Mouse (Mus musculus): ENCODE data around the gene Hbq1a.
"Not testable (repeated sequence)": the region's sequence is repeated elsewhere in the genome, so short reads cannot be mapped to it uniquely, and the experiment has no call there.

Hbq1a gene

GRCm38 (mm10) chr11:32299865-32300264 lies at the start of gene Hbq1a:
Gene Hbq1a (plus strand): TSS chr11:32300069.
- peak; percentile 76 to 83 for DNase-seq

DNA sequence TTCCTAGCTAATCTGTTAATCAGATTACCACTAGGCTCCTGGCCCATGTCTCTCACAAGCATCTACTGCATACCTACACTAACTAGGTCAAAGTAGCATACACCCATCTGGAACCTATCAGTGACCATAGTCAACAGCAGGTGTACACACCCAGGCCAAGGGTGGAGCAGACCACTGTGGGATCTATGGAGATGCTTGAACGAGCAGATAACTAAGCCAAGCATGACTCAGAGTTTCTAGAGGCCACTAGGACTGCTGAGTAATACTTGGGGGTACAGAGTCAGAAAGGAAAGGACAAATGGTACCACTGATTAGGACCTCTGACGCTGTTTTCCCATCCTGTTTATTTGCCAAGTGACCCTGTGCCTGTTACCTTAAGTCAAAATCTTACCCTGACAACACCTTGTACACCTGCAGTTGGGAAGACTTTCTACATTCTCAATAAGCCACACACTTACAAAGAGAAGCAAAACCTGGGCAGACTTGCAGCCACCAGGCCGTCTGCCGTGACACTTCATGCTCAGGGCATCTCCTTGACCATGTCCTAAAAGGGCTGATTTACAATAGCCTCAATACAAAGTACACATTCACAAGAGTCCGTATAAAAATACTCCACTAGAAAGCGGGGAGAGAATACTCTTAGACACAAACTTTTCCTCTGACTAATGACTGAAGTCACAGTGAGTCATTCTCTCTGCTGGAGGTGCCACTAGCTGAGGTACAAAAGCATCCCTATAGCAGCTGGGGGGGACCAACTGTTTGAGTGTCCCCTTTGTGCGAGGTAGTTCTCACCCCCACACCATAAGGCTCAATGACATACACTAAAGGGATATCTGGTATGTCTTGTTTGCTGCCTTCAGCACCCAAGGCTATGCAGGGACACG lies 48.7 kb upstream of the Hbq1a start:
- DNase-seq = no peak

GRCm38 (mm10) chr11:32253121-32253520 lies 46.7 kb upstream of the Hbq1a start:
- DNase-seq = peak; percentile 14 to 49

DNA sequence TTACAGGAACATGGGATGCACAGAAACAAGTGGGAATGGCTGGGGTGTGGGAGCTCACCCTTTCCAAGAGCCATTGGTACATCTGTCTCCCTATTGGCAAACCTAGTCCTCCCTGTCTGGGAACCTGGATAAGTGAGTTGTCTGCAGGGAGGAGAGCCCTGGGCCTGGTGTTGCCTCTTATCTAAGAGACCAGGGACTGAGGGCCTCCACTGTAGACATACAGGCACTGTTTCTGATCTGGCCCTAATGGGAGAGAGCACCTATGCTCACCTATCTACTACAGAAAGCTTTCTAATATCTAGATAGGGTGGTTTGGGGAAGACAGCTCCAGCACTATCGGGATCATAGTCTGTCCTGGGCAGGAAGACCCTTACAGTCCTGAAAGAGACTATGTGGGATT lies 43.7 kb upstream of the Hbq1a start:
- DNase-seq = no peak

DNA sequence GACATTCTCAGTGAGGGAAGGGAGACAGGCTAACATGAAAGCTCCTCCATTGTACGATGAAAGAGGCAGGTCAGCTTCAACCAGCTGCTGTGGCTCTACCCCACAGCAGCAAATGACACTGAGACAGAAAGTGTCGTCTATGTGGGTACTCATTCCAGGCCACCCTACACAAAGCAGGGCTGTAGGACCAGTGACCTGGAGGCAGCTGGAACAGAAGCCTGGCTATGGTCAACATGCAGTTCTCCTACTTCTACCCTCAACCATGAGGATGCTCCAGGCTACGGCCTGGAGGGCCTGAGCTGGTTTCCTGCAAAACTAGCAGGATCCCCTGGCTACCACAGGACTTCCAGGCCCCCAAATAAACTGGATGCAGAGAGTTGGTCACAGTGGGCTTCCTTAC lies 43.3 kb upstream of the Hbq1a start:
- DNase-seq = no peak

DNA sequence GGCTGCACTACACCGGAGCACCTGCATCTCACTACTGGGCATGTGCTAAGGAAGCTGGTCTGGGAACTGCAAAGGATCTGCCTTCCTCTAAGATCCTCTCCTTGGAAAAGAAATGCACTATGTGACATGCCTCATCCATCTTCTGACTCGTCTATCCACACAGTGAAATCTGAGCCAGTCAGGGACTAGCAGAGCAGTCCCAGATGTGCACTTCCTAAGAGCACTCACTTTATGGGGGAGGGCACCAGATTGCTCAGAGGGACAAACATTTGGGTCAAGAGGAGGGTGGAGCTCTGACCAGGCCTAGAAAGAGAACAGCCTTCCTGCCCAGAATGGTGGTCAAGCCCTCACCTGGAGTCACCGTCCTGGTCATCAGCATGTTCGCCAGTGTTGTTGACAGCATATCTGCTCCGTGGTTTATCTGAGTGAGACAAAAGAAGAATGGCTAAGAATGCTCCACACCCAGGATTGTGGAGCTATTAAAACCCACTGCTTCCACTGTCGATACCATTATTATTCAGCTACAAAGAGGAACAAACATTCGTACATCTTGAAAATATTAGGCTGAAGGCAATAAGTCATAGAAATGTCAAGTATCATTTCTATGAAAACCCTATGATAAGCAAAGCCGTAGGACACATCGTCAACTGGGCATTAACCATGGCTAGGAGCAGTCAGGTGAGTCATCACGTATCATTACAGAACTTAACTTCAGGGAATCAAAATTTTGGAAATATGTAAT lies 37.0 kb upstream of the Hbq1a start:
- DNase-seq = no peak

DNA sequence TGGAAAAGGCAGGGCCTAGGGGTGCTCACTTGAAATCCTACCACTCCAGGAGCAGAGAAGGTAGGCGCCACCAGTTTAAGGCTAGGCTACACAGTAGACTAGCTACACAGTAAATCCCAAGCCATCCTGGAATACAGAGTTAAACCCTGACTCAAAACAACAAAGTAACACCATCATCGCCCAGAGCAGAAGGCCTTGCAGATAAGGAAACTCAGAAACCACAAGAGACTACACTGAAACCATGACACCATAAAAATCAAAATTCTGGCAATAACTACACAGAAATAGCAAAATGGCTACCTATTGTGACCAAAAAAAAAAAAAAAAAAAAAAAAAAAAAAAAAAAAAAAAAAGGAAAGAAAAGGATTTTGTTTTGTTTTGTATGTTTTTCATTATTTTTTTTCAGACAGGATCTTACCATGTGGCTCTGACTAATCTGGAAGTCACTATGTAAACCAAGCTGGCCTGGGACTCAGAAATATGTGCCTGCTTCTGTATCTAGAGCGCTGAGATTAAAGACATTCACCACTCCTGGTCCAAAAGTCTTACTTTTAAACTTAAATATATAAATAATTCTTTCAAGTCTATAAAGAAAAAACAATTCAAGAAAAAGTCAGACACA lies 34.6 kb upstream of the Hbq1a start:
- no peak for DNase-seq

DNA sequence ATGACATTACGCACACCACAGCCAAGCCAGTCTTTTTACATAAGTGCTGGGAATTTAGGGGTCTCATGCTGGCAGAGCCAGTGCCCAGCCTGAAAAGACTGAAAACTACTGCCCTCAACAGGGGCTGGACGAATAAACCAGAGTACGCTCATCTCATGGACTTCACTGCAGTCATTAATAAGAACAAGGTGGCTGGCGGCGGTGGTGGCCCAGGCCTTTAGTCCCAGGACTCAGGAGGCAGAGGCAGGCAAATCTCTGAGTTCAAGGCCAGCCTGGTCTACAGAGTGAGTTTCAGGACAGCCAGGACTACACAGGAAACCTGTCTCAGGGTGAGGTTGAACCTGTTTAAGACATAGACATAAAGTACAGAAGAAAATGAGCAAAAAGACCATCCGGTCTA lies 33.7 kb upstream of the Hbq1a start:
- DNase-seq = no peak

DNA sequence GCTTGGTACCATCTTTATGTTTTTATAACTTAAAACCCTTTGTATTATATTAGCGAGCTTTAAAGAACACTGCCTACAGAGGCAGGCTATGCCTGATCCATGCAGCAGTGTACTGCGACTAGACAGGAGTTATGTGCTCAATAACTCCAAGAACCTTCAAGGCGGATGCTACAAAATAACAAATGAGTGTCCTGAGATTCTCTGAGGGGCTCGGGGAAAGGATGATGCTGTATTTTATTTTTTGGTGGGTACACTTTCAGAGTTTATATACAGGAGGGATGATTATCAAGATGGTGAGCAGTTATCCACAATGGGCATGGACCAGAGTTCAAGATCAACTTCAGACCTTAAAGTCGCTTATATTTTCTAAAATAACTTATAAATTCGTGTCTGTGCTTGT lies 33.1 kb upstream of the Hbq1a start:
- no peak for DNase-seq

DNA sequence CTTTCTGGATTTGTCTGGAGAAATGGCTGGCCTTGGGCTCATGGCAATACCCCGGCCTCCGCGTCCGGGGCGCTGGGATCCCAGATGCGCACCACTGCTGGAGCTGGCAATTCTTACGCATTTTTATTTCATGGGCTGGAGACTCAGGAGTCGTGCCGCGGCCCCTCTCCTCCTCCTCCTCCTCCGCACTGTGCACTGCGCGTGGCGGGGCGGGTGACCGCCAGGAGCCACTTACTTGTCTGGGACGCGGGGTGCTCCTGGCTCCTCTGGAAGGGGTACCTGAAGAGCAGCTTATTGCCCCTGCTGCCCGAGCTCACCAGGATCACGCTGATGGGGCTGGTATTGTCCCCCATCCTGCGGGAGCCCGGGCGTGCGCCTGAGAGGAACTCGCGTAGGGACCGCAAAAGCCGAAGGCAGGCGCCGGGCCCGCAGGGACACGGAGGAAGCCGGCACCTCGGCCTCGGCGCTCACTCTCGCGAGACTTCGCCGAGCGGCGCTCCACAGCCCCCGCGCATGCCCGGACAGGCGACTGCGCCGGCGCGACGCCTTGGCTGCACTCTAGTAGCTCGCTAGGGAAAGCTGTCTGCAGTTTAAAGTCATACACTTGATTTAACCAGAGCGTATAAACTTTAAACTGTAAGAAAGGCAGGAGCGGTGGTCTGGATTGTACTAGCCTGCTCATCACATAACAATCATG lies 32.5 kb upstream of the Hbq1a start, which contains the start of gene Nprl3:
Nprl3 (minus strand) TSS at position 520 of the 697 bp plus-strand sequence.
- peak; percentile 97 to 99 for DNase-seq

- DNase-seq = peak in 1 of 2 experiments; percentile 22
These were observed 31.9 kb upstream of the Hbq1a start for GRCm38 (mm10) chr11:32267964-32268363.

DNA sequence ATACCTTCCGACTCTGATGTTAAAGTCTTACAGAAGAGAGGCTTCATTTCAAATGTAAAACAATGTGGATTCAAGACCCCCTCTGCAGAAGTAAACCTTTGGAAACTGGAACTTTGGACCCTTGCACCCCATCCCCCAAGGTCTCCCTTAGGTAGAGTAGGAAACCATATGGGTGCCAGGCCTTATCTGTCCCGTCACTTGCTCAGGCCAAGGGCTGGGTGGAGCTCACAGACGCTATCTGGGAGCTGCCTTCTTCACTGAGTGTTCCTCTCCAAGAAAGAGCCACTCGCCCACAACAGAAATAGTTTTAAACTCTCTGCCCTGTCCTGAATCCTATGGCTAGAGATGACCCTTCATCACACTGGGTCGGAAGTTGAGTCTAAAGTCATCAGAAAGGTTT lies 30.9 kb upstream of the Hbq1a start:
- no peak for DNase-seq

GRCm38 (mm10) chr11:32271178-32271577 lies 28.7 kb upstream of the Hbq1a start:
- DNase-seq = no peak

GRCm38 (mm10) chr11:32276347-32276746 lies 23.5 kb upstream of the Hbq1a start, which contains the start of gene Hba-x:
Gene Hba-x (plus strand): TSS chr11:32276400.
- no peak for DNase-seq

- no peak for DNase-seq
These were observed 22.0 kb upstream of the Hbq1a start for GRCm38 (mm10) chr11:32277736-32278457.

DNA sequence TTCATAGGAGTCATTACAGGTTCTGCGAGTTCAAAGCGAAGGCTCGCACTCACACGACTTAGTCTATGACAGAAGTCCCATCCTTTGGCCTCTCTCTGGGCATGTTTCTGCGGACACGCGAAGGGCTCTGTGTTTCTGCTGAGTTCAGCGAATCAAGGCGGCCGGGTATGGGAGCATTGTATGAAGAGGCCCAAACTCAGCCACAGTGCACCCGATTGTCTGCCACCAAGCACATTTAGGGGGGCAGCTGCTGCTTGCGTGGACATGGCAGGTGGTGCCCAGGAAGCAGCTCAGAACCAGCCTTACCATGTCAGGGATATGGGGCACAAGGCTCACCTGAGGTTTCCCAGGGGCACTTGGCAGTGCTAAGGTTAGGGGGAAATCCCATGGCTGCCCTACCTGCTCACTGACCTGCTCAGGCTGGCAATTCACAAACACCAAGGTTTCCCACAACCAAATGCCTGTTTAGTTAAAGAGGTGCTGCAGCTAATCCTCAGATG lies 21.4 kb upstream of the Hbq1a start:
- no peak for DNase-seq

- DNase-seq = no peak
These were observed 19.2 kb upstream of the Hbq1a start for GRCm38 (mm10) chr11:32280646-32281045.

GRCm38 (mm10) chr11:32281416-32282144 lies 18.3 kb upstream of the Hbq1a start:
- DNase-seq = no peak

DNA sequence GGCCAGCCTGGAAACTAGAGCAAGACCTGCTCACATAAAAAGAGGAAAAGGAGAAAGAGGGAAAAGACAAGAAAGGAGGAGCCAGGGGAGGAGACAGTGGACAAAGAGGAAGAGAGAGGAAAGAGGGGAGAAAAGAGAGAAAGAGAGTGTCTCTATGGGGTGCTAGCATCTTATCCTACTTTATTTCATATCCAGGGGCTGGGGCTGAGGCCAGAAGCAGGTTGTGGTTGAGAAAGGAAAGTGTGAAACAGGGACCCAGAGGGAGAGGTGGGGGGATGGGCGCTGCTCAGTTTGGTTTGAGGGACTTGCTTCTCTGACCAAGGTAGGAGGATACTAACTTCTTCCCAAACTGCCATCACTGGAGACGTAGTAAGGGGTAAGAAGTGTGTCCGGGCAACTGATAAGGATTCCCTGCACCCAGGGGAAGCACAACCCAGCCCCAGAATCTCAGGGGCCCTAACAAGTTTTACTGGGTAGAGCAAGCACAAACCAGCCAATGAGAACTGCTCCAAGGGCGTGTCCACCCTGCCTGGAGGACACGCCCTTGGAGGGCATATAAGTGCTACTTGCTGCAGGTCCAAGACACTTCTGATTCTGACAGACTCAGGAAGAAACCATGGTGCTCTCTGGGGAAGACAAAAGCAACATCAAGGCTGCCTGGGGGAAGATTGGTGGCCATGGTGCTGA lies 16.6 kb upstream of the Hbq1a start, which contains the start of gene Hba-a1:
Hba-a1 (plus strand) TSS at position 421 of the 687 bp plus-strand sequence.
- not testable (repeated sequence) for DNase-seq

DNA sequence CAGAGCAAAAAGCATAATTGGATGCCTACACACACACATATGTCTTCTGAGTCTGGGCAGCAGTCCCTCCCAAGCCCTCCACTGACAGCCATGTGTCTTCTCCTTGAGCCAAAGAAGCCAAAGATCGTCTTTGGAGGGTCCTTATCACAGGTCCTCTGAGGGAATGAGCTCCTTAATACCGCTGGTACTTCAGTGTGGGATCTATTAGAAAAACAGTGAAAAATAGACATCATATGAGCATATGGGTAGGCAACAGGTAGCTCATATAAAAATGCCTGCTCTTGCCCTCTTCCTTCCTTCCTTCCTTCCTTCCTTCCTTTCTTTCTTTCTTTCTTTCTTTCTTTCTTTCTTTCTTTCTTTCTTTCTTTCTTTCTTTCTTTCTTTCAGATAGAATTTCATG lies 15.3 kb upstream of the Hbq1a start:
- DNase-seq = not testable (repeated sequence)
